Mouse (Mus musculus): ENCODE data around the gene Mdm1.
A peak's percentile ranks its signal among the peaks of the same experiment; 100 is the strongest.
"Not testable (repeated sequence)": the region's sequence is repeated elsewhere in the genome, so short reads cannot be mapped to it uniquely, and the experiment has no call there.

The Mdm1 gene

GRCm38 (mm10) chr10:118125236-118125635 is 16.4 kb upstream of the Mdm1 start:
- no peak for DNase-seq

GRCm38 (mm10) chr10:118125776-118126445 is 15.7 kb upstream of the Mdm1 start:
- DNase-seq, result no peak

DNA sequence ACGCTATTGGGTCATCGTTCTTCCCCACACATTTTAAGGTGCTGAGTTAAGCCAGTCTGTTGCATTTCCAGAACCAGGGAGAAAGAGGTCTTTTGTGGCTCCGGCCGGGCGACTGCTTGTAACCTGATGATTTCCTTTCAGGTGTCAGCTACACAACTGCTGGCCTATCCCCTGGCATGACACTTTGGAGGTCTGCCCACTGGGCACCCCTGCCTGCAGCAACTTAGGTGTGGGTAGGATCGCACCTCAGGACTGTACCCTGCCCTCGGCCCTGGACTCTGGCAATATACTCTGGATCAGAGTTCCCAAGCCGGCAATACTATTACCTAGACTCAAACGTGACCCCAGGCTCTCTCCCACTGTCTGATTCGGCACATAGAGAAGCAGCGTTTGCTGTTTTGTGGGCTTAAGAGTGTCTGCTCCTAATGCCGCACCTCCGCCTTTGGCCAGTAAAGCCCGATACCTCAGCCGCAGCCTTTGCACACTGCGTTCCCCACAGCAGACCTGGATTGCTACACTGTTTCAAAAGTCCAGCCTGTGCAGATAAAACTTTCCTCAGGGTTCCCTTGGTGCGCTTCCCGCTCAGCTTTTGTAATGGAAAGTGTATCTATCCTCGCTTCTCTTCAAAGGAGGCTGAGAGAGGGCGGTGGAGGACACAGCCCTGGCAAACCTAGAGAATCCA is 12.5 kb upstream of the Mdm1 start:
- DNase-seq, result no peak

- no peak for DNase-seq
These were observed 11.6 kb upstream of the Mdm1 start for GRCm38 (mm10) chr10:118130016-118130415.

- no peak for DNase-seq
These were observed 8.6 kb upstream of the Mdm1 start for GRCm38 (mm10) chr10:118132993-118133392.

- DNase-seq, result no peak
These were observed 3.1 kb upstream of the Mdm1 start for GRCm38 (mm10) chr10:118138508-118138907.

DNA sequence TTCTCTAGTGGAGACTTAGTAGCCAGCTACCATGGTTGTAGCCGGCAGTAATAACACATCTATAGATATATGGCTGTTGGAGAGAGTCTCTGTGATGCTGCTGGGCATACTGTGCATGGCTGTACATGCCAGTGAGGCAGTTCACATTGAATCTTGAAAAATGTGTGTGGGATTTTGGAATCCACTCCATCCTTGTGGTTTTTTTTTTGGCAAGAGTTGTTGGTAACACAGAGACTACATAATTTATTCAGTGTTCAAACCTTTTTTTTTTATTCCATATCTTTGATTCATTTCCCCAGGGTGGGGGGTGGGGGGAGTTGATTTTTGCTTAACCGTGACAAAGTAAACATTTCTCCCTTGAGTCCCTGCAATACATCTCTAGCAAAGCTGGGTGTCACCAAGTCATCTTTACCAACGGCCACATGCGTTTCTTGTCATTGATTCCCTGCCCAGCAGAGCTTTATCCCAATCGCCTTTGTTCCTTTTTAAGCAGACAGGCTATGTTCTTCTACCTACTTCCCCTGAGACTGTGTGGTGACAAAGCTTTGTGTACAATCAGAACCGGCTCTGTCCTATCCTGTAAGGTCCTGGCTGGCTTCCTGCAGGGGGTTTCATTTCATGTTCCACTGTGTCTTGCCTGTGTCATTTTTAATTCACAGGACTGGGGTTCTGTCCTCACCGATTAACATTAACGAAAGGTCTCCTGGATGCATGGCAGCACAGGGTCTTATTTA is 1.6 kb upstream of the Mdm1 start:
- no peak for DNase-seq

DNA sequence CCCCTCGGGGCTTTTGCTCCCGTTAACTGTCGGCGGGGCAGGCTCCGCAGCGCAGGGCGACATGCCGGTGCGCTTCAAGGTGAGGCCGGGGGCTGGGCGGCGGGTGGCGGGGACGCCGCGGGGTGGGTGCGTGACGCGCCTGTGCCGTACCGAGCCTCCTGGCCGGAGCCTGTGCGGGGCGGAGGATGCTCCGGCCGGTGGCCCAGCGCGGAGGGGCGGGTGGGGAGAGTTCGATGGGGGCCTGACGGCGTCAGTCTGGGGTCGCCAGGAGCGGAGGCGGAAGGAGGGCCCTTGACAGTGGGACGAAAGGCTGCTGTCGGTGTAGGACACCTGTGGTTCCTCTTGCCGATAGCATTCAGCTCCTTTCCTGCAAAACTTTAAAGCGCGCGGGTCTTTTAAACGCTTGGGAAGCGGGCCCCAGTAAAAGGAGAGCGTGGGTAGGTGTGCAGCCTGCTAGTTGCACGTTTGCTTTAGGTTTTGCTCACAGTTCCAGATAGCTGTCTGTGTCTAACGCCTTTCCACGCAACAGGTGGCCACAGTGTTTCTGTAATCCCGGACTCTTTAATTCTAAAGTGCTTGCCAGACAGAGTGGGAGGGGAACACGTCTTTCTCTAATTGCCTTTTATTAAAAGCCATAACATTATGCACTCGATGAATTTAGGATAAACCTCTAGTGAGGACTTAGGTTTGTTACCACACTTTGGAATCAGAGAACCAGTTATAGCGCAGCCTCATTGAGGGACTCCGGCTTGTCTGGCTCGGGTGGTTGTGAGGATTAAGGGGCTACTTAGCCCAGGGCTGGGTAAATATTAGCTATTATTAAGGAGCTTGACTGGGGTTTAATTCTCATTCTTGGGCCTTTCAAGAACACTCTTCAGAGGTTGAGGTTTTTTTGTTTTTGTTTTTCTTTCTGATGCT is 532 bp downstream of the Mdm1 start:
- DNase-seq, result peak; percentile 29

DNA sequence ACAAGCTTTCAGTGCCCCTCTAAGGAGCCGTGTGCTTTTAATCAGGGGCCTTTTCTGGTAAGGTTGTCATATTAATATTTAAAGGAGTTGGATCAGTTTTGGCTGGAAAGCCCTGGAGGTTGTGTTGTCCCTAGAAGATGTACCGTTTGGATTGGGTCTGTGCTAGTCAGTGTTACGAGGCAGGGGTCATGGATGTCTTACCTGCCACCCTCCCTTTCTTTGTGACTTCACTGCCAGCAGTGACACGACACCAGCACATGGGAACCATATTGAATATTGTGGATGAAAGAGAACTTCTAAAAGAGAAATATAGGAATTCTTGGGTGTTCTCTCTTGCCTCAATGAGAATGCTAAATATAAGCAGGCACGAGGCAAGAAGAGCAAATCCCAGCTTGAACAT is 7.8 kb downstream of the Mdm1 start:
- no peak for DNase-seq

- no peak for DNase-seq
These were observed 9.3 kb downstream of the Mdm1 start for GRCm38 (mm10) chr10:118150866-118151265.

DNA sequence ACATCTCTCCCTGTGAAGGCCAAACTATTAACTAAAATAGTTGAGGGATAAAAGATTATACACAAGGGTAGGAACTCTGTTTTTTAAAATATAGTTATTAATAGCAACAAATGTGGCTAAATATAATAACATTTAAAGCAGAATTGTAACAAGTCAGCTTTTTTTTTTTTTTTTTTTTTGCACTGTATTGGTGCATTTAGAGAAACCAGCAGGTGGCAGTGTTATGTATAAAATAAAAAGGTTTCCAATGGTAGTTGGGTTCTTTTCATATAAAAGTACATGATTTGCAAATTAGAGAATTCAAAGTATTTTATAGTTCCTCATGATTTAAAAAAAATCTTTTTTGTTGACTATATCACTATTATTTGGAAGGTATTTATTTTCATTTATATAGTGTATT is 14.3 kb downstream of the Mdm1 start:
- DNase-seq, result no peak

GRCm38 (mm10) chr10:118161131-118161530 is 19.5 kb downstream of the Mdm1 start:
- DNase-seq, result no peak

DNA sequence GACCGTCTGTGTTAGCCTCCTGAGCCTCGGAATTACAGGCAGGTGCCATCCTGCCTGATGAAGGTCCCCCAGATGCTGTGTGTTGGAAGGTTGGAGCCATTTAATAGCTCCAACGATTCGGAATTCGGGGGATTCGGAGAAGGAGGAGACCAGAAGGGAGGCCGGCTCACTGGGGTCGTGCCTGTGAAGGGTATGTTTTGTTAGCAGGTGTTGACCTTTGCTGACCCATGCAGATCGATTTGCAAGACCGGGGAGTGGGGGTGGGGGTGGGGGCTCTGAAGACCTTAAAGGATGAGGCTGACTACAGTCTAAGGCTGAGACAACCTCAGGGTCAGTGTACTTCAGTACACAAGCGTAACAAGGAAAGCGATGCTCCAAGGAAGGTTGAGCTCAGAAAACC is 27.6 kb downstream of the Mdm1 start:
- no peak for DNase-seq

DNA sequence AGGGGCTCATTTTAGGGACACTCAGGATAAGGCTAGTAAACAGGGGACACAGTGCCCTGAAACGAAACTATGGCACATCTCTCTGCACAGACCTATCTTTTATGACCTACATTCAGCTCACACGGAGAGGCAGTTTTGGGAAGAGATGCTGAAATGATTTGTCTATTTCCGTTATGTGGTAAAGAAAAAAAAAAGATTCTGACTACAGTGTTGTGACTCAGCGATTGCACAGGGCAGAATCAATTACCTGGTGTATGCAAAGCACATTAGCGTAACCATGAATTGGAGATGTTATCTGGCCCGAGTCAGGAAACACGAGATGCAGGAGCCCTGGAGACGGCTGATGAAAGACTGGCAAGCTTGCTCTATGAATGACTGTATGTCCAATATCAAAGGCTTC is 30.8 kb downstream of the Mdm1 start:
- no peak for DNase-seq

GRCm38 (mm10) chr10:118172876-118173275 is 31.3 kb downstream of the Mdm1 start:
- DNase-seq, result no peak

DNA sequence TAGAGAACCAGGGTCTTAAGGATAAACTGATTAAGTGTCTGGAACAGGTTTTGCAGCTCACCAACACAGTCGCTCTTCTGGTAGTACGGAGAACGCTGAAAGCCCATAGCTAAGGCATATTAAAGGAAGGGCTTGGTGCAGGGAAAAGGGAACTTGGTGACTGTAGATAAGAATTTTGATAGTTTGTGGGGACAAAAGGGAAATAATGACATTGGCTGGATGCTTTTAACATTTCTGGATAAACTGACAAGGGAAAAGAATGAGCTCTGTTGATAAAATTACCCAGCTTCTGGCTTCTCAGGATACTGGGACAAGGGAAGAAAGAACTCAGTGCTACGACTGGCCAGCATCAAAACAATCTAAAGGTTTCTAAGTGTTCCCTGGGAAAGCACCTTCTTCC is 33.9 kb downstream of the Mdm1 start:
- DNase-seq, result not testable (repeated sequence)

- no peak for DNase-seq
These were observed 37.1 kb downstream of the Mdm1 start for GRCm38 (mm10) chr10:118178735-118179151.

GRCm38 (mm10) chr10:118179265-118179664 is 37.7 kb downstream of the Mdm1 start:
- no peak for DNase-seq

GRCm38 (mm10) chr10:118195150-118195549 is 53.5 kb downstream of the Mdm1 start:
- DNase-seq, result not testable (repeated sequence)

GRCm38 (mm10) chr10:118204642-118205041 is 63.0 kb downstream of the Mdm1 start, which contains the start of gene Il22:
Gene Il22 (plus strand): TSS chr10:118204942.
- no peak for DNase-seq

GRCm38 (mm10) chr10:118215719-118216393 is 74.2 kb downstream of the Mdm1 start:
- DNase-seq, result not testable (repeated sequence)

Measured in cerebellum, adult 8-10 months (tissue).